Mouse (Mus musculus) gastrocnemius, postnatal 14 days (tissue): ENCODE measurements at regions not wholly inside any gene's neighbourhood (a gene's known extent, or its start where the extent isn't known, plus 50 kb on each side); places are given as distances from the start of the nearest gene placed in this dataset.

Experiments used
- DNase-seq: peaks from one replicate; pipeline ENCODE4 v3.0.0; 2021; ENCODE audit warnings: mixed read lengths
- intact Hi-C: fragments of 180-260 bp; cut with DNase I; formaldehyde crosslinking; loops from one replicate; pipeline ENCODE4 v1.15.1; 2025; ENCODE audit warnings: low total_unique reads

GRCm38 (mm10) chr7:82119866-82120265 is 53.8 kb upstream of the Sh3gl3 start:
- intact Hi-C loops: loop anchor here (5.0 kb wide), 1 partner anchor 163 kb away; no protein-coding TSS in a partner anchor
- no peak for DNase-seq

DNA sequence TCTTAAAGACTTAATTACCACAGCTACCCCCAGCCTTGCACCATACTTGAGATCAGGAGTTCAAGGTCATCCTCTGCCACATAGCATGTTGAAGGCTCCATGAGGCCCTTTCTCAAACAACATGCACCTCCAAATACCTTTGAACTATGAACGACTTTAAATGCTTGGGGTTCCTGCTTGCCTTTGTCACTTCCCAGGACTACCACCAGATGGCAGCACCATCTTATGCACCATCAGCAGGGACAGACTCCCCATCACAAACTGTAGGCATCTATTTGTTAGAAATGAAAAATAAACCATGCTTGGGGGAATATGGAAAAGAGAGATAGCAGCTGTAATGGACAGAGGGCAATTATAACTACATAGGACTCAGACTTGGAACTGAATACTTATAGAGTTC is 51.9 kb upstream of the Sh3gl3 start:
- intact Hi-C loops: loop anchor here (2.0 kb wide), 1 partner anchor 143 kb away; no protein-coding TSS in a partner anchor
- DNase-seq: peak; percentile 39
